Mouse (Mus musculus) liver (tissue): ENCODE results near the gene Rom1.

ENCODE experiments used
- DNase-seq: peaks from one replicate; pipeline ENCODE4 v3.0.0-alpha.2; 2020; ENCODE audit warnings: mixed read lengths

Gene Rom1

GRCm38 (mm10) chr19:8941515-8942217 is 12.5 kb upstream of the Rom1 start, which contains the start of gene Mta2:
TSS of gene Mta2 (plus strand) at chr19:8941875.
- peak; percentile 97 for DNase-seq

- no peak for DNase-seq
Measured at GRCm38 (mm10) chr19:8941136-8941514, 12.0 kb upstream of the Rom1 start.

- no peak for DNase-seq
Measured at GRCm38 (mm10) chr19:8940526-8941133, 11.5 kb upstream of the Rom1 start.

- DNase-seq: no peak
Measured at GRCm38 (mm10) chr19:8936736-8937135, 7.6 kb upstream of the Rom1 start.

- no peak for DNase-seq
Measured at GRCm38 (mm10) chr19:8930771-8931170, 1.6 kb upstream of the Rom1 start.

GRCm38 (mm10) chr19:8930117-8930516 is 961 bp upstream of the Rom1 start:
- DNase-seq: no peak

- no peak for DNase-seq
Measured at GRCm38 (mm10) chr19:8928689-8929223, 400 bp downstream of the Rom1 start.

- peak; percentile 48 for DNase-seq
Measured at GRCm38 (mm10) chr19:8927891-8928525, 1.1 kb downstream of the Rom1 start.

GRCm38 (mm10) chr19:8926766-8927165 is 2.4 kb downstream of the Rom1 start:
- DNase-seq: peak; percentile 32

GRCm38 (mm10) chr19:8921741-8922140 is 7.4 kb downstream of the Rom1 start:
- no peak for DNase-seq

GRCm38 (mm10) chr19:8920836-8921291 is 8.3 kb downstream of the Rom1 start:
- peak; percentile 70 for DNase-seq

- DNase-seq: peak; percentile 94
Measured at GRCm38 (mm10) chr19:8920073-8920736, 9.0 kb downstream of the Rom1 start, which contains the start of gene B3gat3. TSS of gene B3gat3 (plus strand) at chr19:8920374.

GRCm38 (mm10) chr19:8919684-8920072 is 9.5 kb downstream of the Rom1 start:
- DNase-seq: no peak

GRCm38 (mm10) chr19:8919000-8919399 is 10.2 kb downstream of the Rom1 start:
- DNase-seq: no peak

- DNase-seq: no peak
Measured at GRCm38 (mm10) chr19:8914212-8914611, 14.9 kb downstream of the Rom1 start.

GRCm38 (mm10) chr19:8911810-8912209 is 17.3 kb downstream of the Rom1 start:
- no peak for DNase-seq

- DNase-seq: no peak
Measured at GRCm38 (mm10) chr19:8908531-8908930, 20.6 kb downstream of the Rom1 start.

- no peak for DNase-seq
Measured at GRCm38 (mm10) chr19:8903412-8903811, 25.7 kb downstream of the Rom1 start.

GRCm38 (mm10) chr19:8899079-8899478 is 30.1 kb downstream of the Rom1 start:
- DNase-seq: no peak

- DNase-seq: no peak
Measured at GRCm38 (mm10) chr19:8898576-8898975, 30.6 kb downstream of the Rom1 start.

- peak; percentile 98 for DNase-seq
Measured at GRCm38 (mm10) chr19:8897865-8898495, 31.2 kb downstream of the Rom1 start, which contains the start of gene Ganab. TSS of gene Ganab (plus strand) at chr19:8898071.

- peak; percentile 32 for DNase-seq
Measured at GRCm38 (mm10) chr19:8897211-8897864, 31.8 kb downstream of the Rom1 start.
